Mouse (Mus musculus) cortical plate, adult 2 months (tissue): ENCODE results near the gene Atp5g2.
"Not testable (repeated sequence)": the region's sequence is repeated elsewhere in the genome, so short reads cannot be mapped to it uniquely, and the experiment has no call there.

Experiments used
- CTCF ChIP-seq: fragments of 200-500 bp; IDR thresholded peaks from 2 replicates; pipeline ENCODE4 v1.5.1; 2011; ENCODE audit warnings: mild to moderate bottlenecking, control low read depth, low read length; ENCODE audit not compliant: insufficient read depth; ENCODE audit errors: extremely low read depth
- POLR2A ChIP-seq: fragments of 200-500 bp; IDR thresholded peaks from 2 replicates; pipeline ENCODE4 v1.6.1; 2011; ENCODE audit warnings: mild to moderate bottlenecking, low read length, control low read depth; ENCODE audit not compliant: insufficient read depth; ENCODE audit errors: extremely low read depth

DNA sequence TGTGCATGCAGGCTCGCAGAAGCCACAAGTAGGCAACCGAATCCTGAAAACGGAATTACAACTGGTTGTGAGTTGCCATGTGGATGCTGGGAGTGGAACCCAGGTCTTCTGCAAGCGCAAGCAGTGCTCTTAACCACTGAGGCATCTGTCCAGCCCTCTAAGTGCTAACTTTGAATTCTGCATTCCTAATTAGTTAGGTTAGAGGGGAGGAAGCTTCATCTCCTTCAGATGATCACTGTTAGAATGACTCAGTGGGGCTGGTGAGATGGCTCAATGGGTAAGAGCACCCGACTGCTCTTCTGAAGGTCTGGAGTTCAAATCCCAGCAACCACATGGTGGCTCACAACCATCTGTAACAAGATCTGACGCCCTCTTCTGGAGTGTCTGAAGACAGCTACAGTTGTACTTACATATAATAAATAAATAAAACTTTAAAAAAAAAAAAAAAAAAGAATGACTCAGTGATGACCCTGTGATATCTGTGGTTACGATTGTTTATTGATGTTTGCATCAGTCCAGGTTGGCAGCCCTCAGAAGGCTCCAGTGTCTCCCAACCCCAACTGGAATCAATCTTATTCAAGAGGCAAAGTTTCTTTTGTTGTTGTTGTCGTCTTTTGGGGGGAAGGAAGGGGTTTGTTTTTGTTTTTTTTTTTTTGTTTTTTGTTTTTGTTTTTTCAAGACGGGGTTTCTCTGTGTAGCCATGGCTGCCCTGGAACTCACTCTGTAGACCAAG is 20.1 kb downstream of the Atp5g2 start:
- TF ChIP-seq CTCF, POLR2A: not testable (repeated sequence)
